Mouse (Mus musculus) v-Abl transformed pro-B cells (cell line): Measurements from ENCODE around the gene Mrps35.

Source experiments
- in situ Hi-C, 2 experiments: fragments of 400-800 bp; cut with MboI; formaldehyde crosslinking; loops; one replicate each; pipeline ENCODE4 v1.15.1; 2025; ENCODE audit not compliant: unreplicated experiment in 2 of 2

Mrps35 gene

DNA sequence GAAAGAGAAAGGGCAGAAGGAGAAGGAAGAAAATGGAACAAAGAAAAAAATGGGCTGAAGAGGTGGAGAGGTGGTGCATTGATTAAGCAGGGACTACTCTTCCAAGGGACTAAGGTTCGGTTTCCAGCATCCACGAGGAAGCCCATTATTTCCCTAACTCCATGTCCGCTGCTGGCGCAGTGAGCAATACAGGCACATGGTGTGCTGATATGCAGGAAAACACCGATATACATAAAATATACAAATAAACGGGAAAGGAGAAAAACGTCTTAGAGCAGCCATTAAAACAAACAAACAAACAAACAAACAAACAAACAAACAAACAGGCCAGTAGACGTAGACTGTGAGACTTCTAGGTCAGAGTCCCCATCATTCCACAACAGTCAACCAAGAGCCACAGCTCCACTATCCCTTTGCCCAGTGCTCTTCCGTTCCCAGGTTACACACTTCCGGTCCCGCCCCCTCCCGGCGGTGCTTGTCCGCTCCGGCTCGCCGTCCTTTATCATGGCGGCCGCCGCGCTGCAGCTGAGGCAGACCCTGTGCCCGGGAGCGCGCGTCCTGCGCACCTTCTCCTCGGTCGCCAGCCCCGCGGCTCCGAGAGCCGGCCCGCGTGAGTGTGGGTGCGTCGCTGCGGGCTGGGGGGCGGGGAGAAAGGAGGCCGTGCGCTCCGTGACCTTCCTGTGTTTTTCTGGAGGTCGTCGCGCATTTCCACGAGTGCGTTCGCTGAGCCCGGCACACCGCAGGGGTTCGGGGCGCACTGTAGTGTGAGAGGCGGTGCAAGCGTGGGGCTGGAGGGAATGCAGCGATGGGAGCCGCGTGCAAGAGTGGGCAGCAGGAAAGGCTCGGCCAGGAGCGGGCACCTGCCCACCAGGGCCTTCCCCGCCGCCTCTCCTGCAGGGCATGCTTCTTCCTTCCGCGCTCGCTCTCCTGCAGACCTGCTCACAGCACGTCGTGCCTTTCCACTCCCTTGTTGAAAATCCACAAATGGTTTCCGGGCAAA, at the start of gene Mrps35:
Gene Mrps35 (plus strand): TSS at position 474 of the 1,000 bp plus-strand sequence.
- in situ Hi-C loops = no loop called here

GRCm38 (mm10) chr6:146994236-146994635, 48.3 kb upstream of the Mrps35 start:
- in situ Hi-C loops = loop anchor here (5.0 to 10.0 kb wide), 6 partner anchors 162 to 609 kb away; no protein-coding TSS in a partner anchor

GRCm38 (mm10) chr6:146995391-146995790, 47.2 kb upstream of the Mrps35 start:
- in situ Hi-C loops = loop anchor here (10.0 kb wide), 3 partner anchors 241 to 611 kb away; no protein-coding TSS in a partner anchor

GRCm38 (mm10) chr6:146995878-146996277, 46.7 kb upstream of the Mrps35 start:
- in situ Hi-C loops = loop anchor here (10.0 kb wide), 3 partner anchors 241 to 611 kb away; no protein-coding TSS in a partner anchor

DNA sequence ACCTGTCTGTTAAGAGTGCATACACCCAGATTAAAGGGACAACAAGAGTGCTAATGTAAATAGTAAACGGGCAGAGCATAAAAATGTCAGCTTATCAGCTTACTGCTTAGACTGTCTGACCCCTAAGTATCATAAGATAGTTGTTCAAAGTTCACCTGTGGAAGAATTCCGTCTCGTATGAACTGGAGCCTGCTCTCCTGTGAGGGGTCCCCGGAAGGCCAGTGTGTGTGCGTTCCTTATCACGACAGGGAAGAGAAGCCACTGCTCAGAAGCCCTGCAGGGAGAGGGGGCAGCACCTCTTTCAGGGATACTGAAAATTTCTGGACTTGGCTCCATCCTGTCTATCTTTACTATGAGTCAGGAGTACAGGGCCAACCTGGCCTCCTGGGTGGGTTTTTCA, 45.6 kb upstream of the Mrps35 start:
- in situ Hi-C loops = loop anchor here (10.0 kb wide), 3 partner anchors 242 to 612 kb away; no protein-coding TSS in a partner anchor

DNA sequence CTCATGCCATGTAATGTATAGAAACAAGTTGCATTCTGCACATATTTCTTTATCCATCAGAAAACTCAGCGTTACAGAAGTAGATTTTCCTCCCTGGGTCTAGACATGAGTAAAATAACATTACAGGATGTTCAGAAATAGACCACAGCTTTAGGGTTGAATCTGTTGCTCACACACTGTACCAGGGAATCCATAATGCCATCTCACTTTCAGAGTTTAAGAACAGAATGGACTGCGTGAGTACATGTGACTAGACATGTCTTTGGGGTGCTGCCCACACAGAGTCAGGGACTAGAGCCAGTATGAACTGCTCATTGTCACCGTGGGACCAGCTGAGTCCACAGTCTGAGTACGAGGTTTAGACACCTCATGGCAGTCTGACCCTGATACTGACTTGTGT, 43.9 kb upstream of the Mrps35 start:
- in situ Hi-C loops = loop anchor here (10.0 kb wide), 3 partner anchors 244 to 614 kb away; no protein-coding TSS in a partner anchor

DNA sequence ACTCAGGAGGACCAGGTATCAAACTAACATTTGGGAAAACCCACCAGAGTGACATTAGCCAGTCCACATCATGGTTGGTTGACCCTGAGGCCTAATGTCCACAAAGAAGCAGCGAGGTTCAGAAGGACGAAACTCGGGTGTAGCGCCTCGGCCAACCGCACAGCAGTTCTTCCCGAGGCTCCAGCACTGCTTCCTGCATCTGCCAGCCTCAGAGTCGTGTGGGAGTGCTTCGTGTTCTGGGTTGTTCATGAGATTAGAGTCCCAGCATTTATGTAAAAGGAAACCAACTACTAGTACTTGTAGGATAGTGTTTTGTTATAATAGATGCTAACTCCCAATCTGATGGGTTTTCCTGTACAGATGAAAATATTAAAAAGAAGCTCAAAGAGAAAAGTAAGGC, 43.3 kb upstream of the Mrps35 start:
- in situ Hi-C loops = loop anchor here (10.0 kb wide), 3 partner anchors 245 to 615 kb away; no protein-coding TSS in a partner anchor

DNA sequence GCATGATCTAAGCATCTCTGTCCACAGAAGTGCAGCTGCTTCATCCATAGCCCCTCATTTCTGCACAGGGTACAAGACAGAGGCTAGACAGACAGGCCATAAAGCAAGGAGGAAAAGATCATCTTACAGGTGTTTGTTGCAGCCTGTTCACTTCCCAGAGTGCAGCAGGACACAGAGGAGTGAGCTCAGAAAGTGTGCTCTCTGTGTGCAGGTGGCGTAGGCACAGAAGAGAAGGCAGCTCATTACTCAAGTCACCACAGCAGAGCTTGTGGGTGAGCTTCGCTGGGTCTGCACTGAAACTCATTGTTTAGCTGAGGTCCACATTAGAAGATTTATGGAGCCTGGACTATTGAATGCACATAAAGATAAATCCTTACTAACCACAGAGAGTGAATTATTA, 42.8 kb upstream of the Mrps35 start:
- in situ Hi-C loops = loop anchor here (10.0 to 25.0 kb wide), 7 partner anchors 245 to 1915 kb away; no protein-coding TSS in a partner anchor

DNA sequence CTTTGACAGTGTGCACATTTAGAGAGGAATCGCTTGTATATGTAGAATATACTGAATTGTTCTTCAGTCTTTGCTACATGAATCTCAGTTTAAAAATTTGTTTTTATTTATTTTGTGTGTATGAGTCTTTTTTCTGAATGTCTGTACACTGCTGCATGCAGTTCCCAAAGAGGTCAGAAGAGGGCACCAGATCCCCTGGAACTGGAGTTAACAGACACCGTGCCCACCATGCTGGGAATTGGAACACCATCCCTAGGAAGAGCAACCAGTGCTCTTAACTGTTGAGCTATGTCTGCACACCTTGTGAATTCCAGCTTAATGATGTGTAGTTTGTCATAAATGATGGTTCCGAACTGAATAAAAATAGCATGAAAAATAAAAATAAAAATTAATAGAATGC, 34.4 kb upstream of the Mrps35 start:
- in situ Hi-C loops = loop anchor here (10.0 to 25.0 kb wide), 4 partner anchors 804 to 1907 kb away; no protein-coding TSS in a partner anchor

GRCm38 (mm10) chr6:147010358-147010757, 32.2 kb upstream of the Mrps35 start:
- in situ Hi-C loops = loop anchor here (5.0 to 25.0 kb wide), 6 partner anchors 92 to 1902 kb away; no protein-coding TSS in a partner anchor

- in situ Hi-C loops = loop anchor here (5.0 to 25.0 kb wide), 6 partner anchors 91 to 1901 kb away; no protein-coding TSS in a partner anchor
Measured at GRCm38 (mm10) chr6:147010811-147011520, 31.6 kb upstream of the Mrps35 start.

DNA sequence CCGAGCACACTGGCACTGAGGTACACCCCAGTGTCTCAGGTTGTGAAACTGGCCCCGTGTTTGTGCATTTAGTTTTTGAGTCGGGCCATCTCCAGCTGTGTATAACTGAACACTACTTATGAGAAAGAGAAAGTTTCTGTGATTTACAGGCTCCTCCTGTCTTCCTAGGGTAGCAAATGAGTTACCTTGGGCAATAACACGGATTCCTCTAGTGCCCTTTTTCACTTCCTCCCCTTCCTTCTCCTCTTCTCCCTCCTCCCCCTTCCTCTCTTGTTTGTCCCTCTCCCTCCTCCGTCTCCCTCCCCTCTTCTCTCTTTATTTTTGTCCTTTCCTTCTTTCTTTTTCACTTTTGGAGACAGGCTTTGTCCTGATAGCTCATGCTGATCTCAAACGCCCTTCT, 31.0 kb upstream of the Mrps35 start:
- in situ Hi-C loops = loop anchor here (5.0 to 25.0 kb wide), 6 partner anchors 91 to 1901 kb away; no protein-coding TSS in a partner anchor

GRCm38 (mm10) chr6:147011977-147012376, 30.6 kb upstream of the Mrps35 start:
- in situ Hi-C loops = loop anchor here (5.0 to 25.0 kb wide), 6 partner anchors 90 to 1900 kb away; no protein-coding TSS in a partner anchor

DNA sequence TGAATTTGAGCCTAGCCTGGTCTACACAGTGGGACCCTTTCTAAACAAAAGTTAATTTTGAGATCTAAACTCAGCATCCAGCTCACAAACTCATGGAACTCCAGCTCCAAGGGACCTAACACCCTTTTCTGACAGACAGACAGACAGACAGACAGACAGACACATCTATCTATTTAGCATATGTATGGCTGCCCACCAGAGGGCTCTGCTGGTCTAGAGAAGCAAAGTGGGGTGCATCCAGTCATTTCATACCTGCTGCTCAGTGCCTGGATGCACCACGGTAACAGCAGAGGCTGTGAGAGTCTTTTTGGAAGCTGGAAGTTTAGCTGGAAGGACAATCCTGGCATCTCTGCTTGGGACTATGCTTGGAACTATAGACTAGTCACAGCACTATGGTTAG, 29.0 kb upstream of the Mrps35 start:
- in situ Hi-C loops = loop anchor here (5.0 to 25.0 kb wide), 6 partner anchors 89 to 1899 kb away; no protein-coding TSS in a partner anchor

DNA sequence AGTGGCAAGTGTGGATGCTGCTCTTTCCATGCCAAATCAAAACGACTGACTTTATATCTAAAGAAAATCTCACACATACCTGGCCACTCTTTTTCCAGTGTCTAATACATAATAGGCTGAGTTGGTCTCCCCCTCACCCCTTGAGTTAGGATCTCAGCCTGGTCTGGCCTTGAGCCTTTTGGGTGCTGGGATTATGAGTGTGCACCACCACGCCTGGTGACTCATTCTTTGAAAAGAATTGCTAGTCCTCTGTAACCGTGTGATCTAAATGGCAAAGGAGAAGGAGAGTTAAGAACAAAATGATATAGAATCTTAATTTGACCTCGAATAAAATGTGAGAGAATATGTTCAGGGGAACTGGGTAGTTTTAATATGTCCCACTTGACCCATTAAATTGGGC, 24.7 kb upstream of the Mrps35 start:
- in situ Hi-C loops = loop anchor here (25.0 kb wide), 2 partner anchors 794 to 1894 kb away; no protein-coding TSS in a partner anchor

DNA sequence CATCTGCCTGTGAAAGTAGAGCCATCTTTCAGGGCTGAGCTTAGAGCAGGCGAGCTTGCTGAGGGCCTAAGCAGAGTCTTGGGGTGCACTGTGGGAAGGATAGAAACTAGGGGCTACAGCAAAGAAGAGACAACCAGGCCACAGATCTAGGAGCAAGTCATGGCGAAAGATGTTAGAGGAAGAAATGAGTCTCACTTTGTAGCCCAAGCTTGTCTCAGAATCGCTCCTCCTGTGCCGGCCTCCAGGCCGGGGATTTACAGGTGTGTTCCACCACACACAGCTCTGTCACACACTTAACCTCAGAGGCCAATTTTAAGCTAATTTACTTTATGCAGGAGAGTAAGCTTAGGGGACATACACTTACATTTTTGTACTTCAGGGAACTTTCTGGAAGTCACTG, 24.2 kb upstream of the Mrps35 start:
- in situ Hi-C loops = loop anchor here (25.0 kb wide), 2 partner anchors 794 to 1894 kb away; no protein-coding TSS in a partner anchor

DNA sequence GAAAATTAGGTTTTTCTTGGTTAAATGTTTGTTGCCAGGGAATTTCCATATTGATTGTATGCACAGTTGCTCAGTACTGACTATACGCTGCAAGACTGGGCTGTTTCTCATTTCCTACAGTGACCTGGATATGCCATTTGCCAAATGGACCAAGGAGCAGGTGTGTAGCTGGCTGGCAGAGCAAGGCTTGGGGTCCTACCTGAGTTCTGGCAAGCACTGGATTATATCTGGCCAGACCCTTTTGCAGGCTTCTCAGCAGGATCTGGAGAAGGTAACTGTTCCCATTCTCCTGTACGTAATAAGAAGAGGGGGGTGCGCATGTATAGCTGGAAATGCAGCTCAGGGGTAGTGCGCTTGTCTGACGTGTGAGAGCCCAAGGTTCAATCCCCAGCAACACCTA, 21.4 kb upstream of the Mrps35 start:
- in situ Hi-C loops = loop anchor here (25.0 kb wide), 2 partner anchors 791 to 1891 kb away; no protein-coding TSS in a partner anchor

DNA sequence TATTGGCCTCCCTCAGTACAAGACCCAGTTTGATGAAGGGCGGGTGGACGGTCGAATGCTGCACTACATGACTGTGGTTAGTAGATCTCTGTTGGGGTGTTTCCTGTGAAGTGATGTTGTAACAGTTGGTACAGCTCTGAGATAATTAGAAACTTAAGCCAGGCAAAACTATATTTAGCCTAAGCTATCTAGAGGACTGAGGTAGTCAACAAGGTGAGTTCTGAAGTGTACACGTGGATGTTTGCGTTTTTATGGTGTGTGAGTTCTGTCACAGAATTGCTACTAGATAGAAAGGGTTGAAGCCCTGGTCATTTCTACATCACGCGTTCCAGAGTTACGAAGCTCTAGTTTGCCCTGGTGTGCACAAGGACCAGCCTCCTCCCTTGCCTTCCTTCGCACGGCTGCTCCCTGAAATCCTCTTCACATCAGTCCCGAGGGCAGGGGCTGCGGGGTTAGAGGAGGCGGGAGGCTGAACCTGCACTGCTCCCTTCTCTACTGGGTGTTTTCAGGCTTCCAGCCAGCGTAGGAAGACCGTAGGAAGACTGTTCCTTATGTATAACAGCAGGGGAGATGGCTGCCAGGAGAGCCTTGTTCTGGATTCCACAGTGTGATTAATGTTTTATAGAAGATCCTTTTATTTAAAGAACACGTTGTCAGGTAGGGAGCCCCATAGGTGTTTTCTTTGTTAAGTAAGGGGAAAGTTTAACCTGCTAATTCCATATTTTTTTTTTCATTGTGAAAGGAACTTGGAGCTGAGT, 20.0 kb upstream of the Mrps35 start:
- in situ Hi-C loops = loop anchor here (25.0 kb wide), 2 partner anchors 790 to 1890 kb away; no protein-coding TSS in a partner anchor

- in situ Hi-C loops = loop anchor here (25.0 kb wide), 2 partner anchors 789 to 1889 kb away; no protein-coding TSS in a partner anchor
Measured at GRCm38 (mm10) chr6:147023133-147023395, 19.5 kb upstream of the Mrps35 start.
